Comparison of ENCODE assay signal across 8 mouse cellular contexts in the genomic region with DNA sequence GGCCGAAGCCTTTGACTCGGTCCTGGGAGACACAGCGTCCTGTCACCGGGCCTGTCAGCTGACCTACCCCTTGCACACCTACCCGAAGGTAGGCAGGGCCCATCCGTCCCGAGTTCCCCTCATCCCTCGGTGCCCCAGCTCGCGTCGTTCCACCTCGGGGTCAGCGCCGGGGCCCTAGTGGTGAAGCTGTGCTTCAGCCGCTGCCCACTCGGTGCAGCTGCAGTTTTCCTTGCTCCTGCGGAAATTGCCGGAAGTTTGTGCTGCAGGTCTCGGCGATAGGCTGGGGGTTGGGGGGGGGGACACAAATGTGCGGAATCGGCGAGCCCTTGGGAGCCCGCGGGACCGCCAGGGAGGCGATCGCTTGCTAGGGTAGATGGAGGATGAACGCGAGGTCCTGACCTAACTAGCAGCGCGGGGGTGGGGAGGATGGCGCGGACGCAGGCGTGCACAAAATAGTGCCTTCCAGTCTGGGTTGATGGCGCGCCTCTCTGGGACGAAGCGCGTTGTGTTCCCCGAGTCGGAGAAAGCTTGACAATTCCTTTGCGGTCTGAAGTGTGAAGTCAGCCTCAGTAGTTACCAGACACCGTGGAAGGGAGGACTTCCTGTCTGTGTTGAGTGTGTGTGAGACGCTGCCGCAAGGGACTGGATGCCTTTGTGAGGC. TPM values are rescaled to one million over a fixed set of nuclear protein-coding genes. Genes with fewer than 3 reads are reported as not detected.
A peak's percentile ranks its signal among the peaks of the same experiment; 100 is the strongest.
DNase-seq lines count a peak whose midpoint lies in the region; ATAC-seq and TF ChIP-seq lines count a peak whose summit lies in the region.

Gene Tceanc2 (minus strand): TSS at position 287 of the 661 bp plus-strand sequence.

- peaks cover 62% of the 10 kb centered on the region for H3K4me1 ChIP-seq in erythroblast, embryonic 14.5 days (ENCODE audit: control insufficient read depth)
- peaks cover 23% of the 10 kb centered on the region for H3K4me1 ChIP-seq in heart, embryonic 16.5 days (ENCODE audit: control insufficient read depth, insufficient read depth, low read length)
- peaks cover 40% of the 10 kb centered on the region for H3K4me1 ChIP-seq in liver, embryonic 16.5 days (ENCODE audit: control insufficient read depth, low read depth, low read length)
- H3K4me1 ChIP-seq in neural tube, embryonic 11.5 days (ENCODE audit: control insufficient read depth, insufficient read depth, low read length): peaks cover 12% of the 10 kb centered on the region; the same call in 1 of the 2 replicates
- H3K4me1 ChIP-seq in testis, adult 2 months (ENCODE audit: control insufficient read depth, insufficient read depth, low read length): peaks cover 2% of the 10 kb centered on the region

- peak within 1 kb of the TSS; percentile 95 for H3K9ac ChIP-seq in heart, embryonic 16.5 days (ENCODE audit: low read length)
- H3K9ac ChIP-seq in liver, embryonic 16.5 days (ENCODE audit: low read depth, low read length): peak within 1 kb of the TSS; percentile 98
- H3K9ac ChIP-seq in neural tube, embryonic 11.5 days (ENCODE audit: low read length): peak within 1 kb of the TSS; percentile 75

- peak within 1 kb of the TSS; percentile 98 for H3K27ac ChIP-seq in heart, embryonic 16.5 days (ENCODE audit: low read length)
- peak within 1 kb of the TSS; percentile 100 for H3K27ac ChIP-seq in liver, embryonic 16.5 days (ENCODE audit: low read length)
- H3K27ac ChIP-seq in neural tube, embryonic 11.5 days (ENCODE audit: low read depth, low read length): peak within 1 kb of the TSS; percentile 96
- H3K27ac ChIP-seq in testis, adult 2 months (ENCODE audit: control insufficient read depth, insufficient read depth, low read depth, low read length): peak within 1 kb of the TSS; percentile 94

- H3K4me2 ChIP-seq in heart, embryonic 16.5 days (ENCODE audit: low read depth, low read length): peak within 1 kb of the TSS; percentile 84
- peak within 1 kb of the TSS; percentile 87 for H3K4me2 ChIP-seq in liver, embryonic 16.5 days (ENCODE audit: low read depth, low read length)
- H3K4me2 ChIP-seq in neural tube, embryonic 11.5 days (ENCODE audit: low read depth): peak within 1 kb of the TSS; percentile 71

- H3K27me3 ChIP-seq in erythroblast, embryonic 14.5 days (ENCODE audit: control insufficient read depth): no peaks in the 10 kb centered on the region
- H3K27me3 ChIP-seq in heart, embryonic 16.5 days (ENCODE audit: control insufficient read depth, insufficient read depth, low read length): no peaks in the 10 kb centered on the region
- no peaks in the 10 kb centered on the region for H3K27me3 ChIP-seq in liver, embryonic 16.5 days (ENCODE audit: control insufficient read depth, insufficient read depth, low read depth, low read length)
- H3K27me3 ChIP-seq in neural tube, embryonic 11.5 days (ENCODE audit: control insufficient read depth, insufficient read depth, low read length): no peaks in the 10 kb centered on the region
- H3K27me3 ChIP-seq in testis, adult 2 months (ENCODE audit: control insufficient read depth, insufficient read depth, low read length): no peaks in the 10 kb centered on the region

- no peak for TF ChIP-seq CTCF in testis, adult 2 months (IDR thresholded peaks at IDR 0.05; ENCODE audit: control insufficient read depth, insufficient read depth, insufficient replicate concordance, low read depth, low read length)

- peak; percentile 45; the same call in 1 of the 2 replicates for TF ChIP-seq POLR2A in testis, adult 2 months (IDR thresholded peaks at IDR 0.05; ENCODE audit: control insufficient read depth, low read depth, low read length)

- WGBS in heart, embryonic 16.5 days: under 1% methylated on average over 47 of the region's 47 CpGs
- under 1% methylated on average over 47 of the region's 47 CpGs for WGBS in liver, embryonic 16.5 days (ENCODE audit: insufficient replicate concordance)
- WGBS in neural tube, embryonic 11.5 days: 0% methylated on average over 47 of the region's 47 CpGs

- no peaks in the 10 kb centered on the region for H3K9me3 ChIP-seq in erythroblast, embryonic 14.5 days (ENCODE audit: control insufficient read depth, low read length)
- H3K9me3 ChIP-seq in heart, embryonic 16.5 days (replicated peaks; ENCODE audit: control insufficient read depth, low read length): no peaks in the 10 kb centered on the region
- no peaks in the 10 kb centered on the region for H3K9me3 ChIP-seq in liver, embryonic 16.5 days (replicated peaks; ENCODE audit: control insufficient read depth, low read length)
- no peaks in the 10 kb centered on the region for H3K9me3 ChIP-seq in neural tube, embryonic 11.5 days (ENCODE audit: control insufficient read depth, low read length)

- peak within 1 kb of the TSS; percentile 79 for H3K4me3 ChIP-seq in erythroblast, embryonic 14.5 days (replicated peaks)
- H3K4me3 ChIP-seq in heart, embryonic 16.5 days (ENCODE audit: low read length): peak within 1 kb of the TSS; percentile 99
- peak within 1 kb of the TSS; percentile 97 for H3K4me3 ChIP-seq in liver, embryonic 16.5 days (ENCODE audit: low read depth, low read length)
- peak within 1 kb of the TSS; percentile 99 for H3K4me3 ChIP-seq in neural tube, embryonic 11.5 days (ENCODE audit: low read depth, low read length)
- H3K4me3 ChIP-seq in testis, adult 2 months (ENCODE audit: control insufficient read depth, low read depth, low read length): peak within 1 kb of the TSS; percentile 86

- peak; percentile 64 for ATAC-seq in heart, embryonic 16.5 days (replicated peaks; ENCODE audit: extremely low read depth, insufficient read depth, low FRiP score)
- ATAC-seq in liver, embryonic 16.5 days (ENCODE audit: low read depth): peak; percentile 33
- peak; percentile 80 for ATAC-seq in neural tube, embryonic 11.5 days (ENCODE audit: insufficient read depth, low FRiP score, low TSS enrichment)

- peaks cover 33% of the 10 kb centered on the region for H3K36me3 ChIP-seq in erythroblast, embryonic 14.5 days (ENCODE audit: control insufficient read depth)
- H3K36me3 ChIP-seq in heart, embryonic 16.5 days (ENCODE audit: control insufficient read depth, insufficient read depth): peaks cover 10% of the 10 kb centered on the region; the same call in 1 of the 2 replicates
- peaks cover 5% of the 10 kb centered on the region; the same call in 1 of the 2 replicates for H3K36me3 ChIP-seq in liver, embryonic 16.5 days (ENCODE audit: control insufficient read depth, insufficient read depth)
- peaks cover 2% of the 10 kb centered on the region; the same call in 1 of the 2 replicates for H3K36me3 ChIP-seq in neural tube, embryonic 11.5 days (ENCODE audit: control insufficient read depth, insufficient read depth, low read length)
- H3K36me3 ChIP-seq in testis, adult 2 months (ENCODE audit: control insufficient read depth, insufficient read depth, low read length): peaks cover 2% of the 10 kb centered on the region

- peak; percentile 85 for DNase-seq in CD4-positive, CD25-positive, alpha-beta regulatory T cell, adult 2 months (ENCODE audit: low read depth, low spot score)
- peak; percentile 61 for DNase-seq in brain, adult 2 months (ENCODE audit: low read depth, low spot score)
- DNase-seq in kidney, postnatal 25 days: peak; percentile 51 to 73
- peak; percentile 71 for DNase-seq in neural tube, embryonic 11.5 days (ENCODE audit: low spot score)

RNA-seq across cellular contexts. Expression of gene Tceanc2, which starts in this region (rescaled TPM):
- polyA plus RNA-seq in erythroblast, embryonic 14.5 days (2012): 2.8 and 3.1 TPM in 2 replicates
- 8.5 and 13.5 TPM in 2 replicates for polyA plus RNA-seq in heart, embryonic 16.5 days (2015; fragmentation: Nextera tagmentation; extraction: Ambion mirVana)
- 11.7 and 19.8 TPM in 2 replicates for polyA plus RNA-seq in liver, embryonic 16.5 days (2015; fragmentation: Nextera tagmentation; extraction: Ambion mirVana)
- 24.8 and 29.1 TPM in 2 replicates for polyA plus RNA-seq in neural tube, embryonic 11.5 days (2014; fragmentation: Nextera tagmentation; extraction: Ambion mirVana)
- polyA plus RNA-seq in testis, adult 2 months (2012; rRNA removed): 11.0 and 15.9 TPM in 2 replicates

Comparison
In these comparisons a context has a peak if more than half of its experiments do, and no peak if none do; other contexts are left out.
1. Peak in every context shown above with its lines: DNase-seq, ATAC-seq, H3K4me3 ChIP-seq and H3K27ac ChIP-seq.